Mouse (Mus musculus) cerebellum, postnatal 14 days (tissue): ENCODE results near the gene Frmd4a.
A peak's percentile ranks its signal among the peaks of the same experiment; 100 is the strongest.

Experiments used
- DNase-seq, 2 experiments: peaks; one replicate each; pipeline ENCODE4 v3.0.0; 2021; ENCODE audit warnings: mixed read lengths in 2 of 2

Frmd4a gene

GRCm38 (mm10) chr2:4017528-4018288 is at the start of gene Frmd4a:
Gene Frmd4a (plus strand): TSS chr2:4017717.
- DNase-seq: peak; percentile 5 to 8

- no peak for DNase-seq
These were observed 28.6 kb upstream of the Frmd4a start for GRCm38 (mm10) chr2:3988876-3989275.

- DNase-seq: peak; percentile 37 to 54
These were observed 27.1 kb upstream of the Frmd4a start for GRCm38 (mm10) chr2:3990431-3990830.

GRCm38 (mm10) chr2:4018431-4018876 is 937 bp downstream of the Frmd4a start:
- DNase-seq: peak; percentile 10 to 22

GRCm38 (mm10) chr2:4018909-4019308 is 1.4 kb downstream of the Frmd4a start:
- peak in 1 of 2 experiments; percentile 4 for DNase-seq

- DNase-seq: no peak
These were observed 7.4 kb downstream of the Frmd4a start for GRCm38 (mm10) chr2:4024927-4025326.

GRCm38 (mm10) chr2:4029031-4029747 is 11.7 kb downstream of the Frmd4a start:
- DNase-seq: no peak

GRCm38 (mm10) chr2:4036153-4036589 is 18.7 kb downstream of the Frmd4a start:
- no peak for DNase-seq

- peak in 1 of 2 experiments; percentile 14 for DNase-seq
These were observed 19.2 kb downstream of the Frmd4a start for GRCm38 (mm10) chr2:4036651-4037117.

GRCm38 (mm10) chr2:4042009-4042408 is 24.5 kb downstream of the Frmd4a start:
- DNase-seq: no peak

- no peak for DNase-seq
These were observed 38.0 kb downstream of the Frmd4a start for GRCm38 (mm10) chr2:4055481-4055880.

GRCm38 (mm10) chr2:4060675-4061074 is 43.2 kb downstream of the Frmd4a start:
- no peak for DNase-seq

GRCm38 (mm10) chr2:4071831-4072230 is 54.3 kb downstream of the Frmd4a start:
- no peak for DNase-seq

- peak; percentile 73 to 76 for DNase-seq
These were observed 66.4 kb downstream of the Frmd4a start for GRCm38 (mm10) chr2:4083877-4084276.

- no peak for DNase-seq
These were observed 80.1 kb downstream of the Frmd4a start for GRCm38 (mm10) chr2:4097601-4098000.

- peak; percentile 31 to 48 for DNase-seq
These were observed 81.6 kb downstream of the Frmd4a start for GRCm38 (mm10) chr2:4098948-4099776.

- no peak for DNase-seq
These were observed 82.2 kb downstream of the Frmd4a start for GRCm38 (mm10) chr2:4099777-4100104.

GRCm38 (mm10) chr2:4101370-4101769 is 83.9 kb downstream of the Frmd4a start:
- no peak for DNase-seq

- DNase-seq: no peak
These were observed 95.9 kb downstream of the Frmd4a start for GRCm38 (mm10) chr2:4113303-4113920.

- no peak for DNase-seq
These were observed 102.4 kb downstream of the Frmd4a start for GRCm38 (mm10) chr2:4119678-4120458.

GRCm38 (mm10) chr2:4131216-4131615 is 113.7 kb downstream of the Frmd4a start:
- peak; percentile 27 to 31 for DNase-seq

GRCm38 (mm10) chr2:4137493-4137892 is 120.0 kb downstream of the Frmd4a start:
- DNase-seq: no peak
